13 mouse cellular contexts compared by ENCODE assay signal in the genomic region with DNA sequence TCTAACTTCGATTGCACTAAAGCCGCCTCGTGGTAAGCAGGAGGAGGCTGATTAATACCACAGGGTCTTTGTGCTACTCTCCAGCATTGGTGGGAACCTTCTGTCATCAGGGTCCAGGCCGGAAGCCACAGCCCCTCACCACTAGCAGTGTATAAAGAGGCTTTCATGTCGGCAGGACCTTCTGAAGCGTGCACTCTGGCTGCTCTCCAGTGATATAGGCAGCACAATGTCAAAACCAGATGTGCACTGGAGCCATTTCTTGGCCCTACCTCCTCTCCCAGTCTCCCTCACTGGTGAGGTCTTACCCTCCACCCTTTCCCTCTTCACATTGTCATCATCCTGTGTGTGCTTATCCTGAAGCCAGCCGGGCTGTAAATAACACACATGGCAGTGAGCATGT. TPM values are rescaled to one million over a fixed set of nuclear protein-coding genes. Genes with fewer than 3 reads are reported as not detected.
DNase-seq lines count a peak whose midpoint lies in the region; ATAC-seq and TF ChIP-seq lines count a peak whose summit lies in the region.
"Had no signal": no experiment of that assay in that cellular context is flagged by ENCODE, and none has a peak within 500 bp of the region (broad histone marks: within the 10 kb centered on the region; RNA-seq: fewer than 3 reads in every experiment).

No protein-coding gene starts in this region.

- H3K4me2 ChIP-seq in heart, postnatal 0 days (ENCODE audit: low read depth, low read length) = no peak overlapping the region; the same call in 1 of the 2 replicates
- no peak overlapping the region for H3K4me2 ChIP-seq in embryonic facial prominence, embryonic 13.5 days
- peak overlapping the region; percentile 14; the same call in 1 of the 2 replicates for H3K4me2 ChIP-seq in limb, embryonic 15.5 days
- H3K4me2 ChIP-seq: intestine, embryonic 15.5 days had no signal

- H3K4me3 ChIP-seq in heart, postnatal 0 days (ENCODE audit: low read depth, low read length) = no peak overlapping the region
- H3K4me3 ChIP-seq in embryonic facial prominence, embryonic 13.5 days = no peak overlapping the region
- H3K4me3 ChIP-seq in limb, embryonic 15.5 days = no peak overlapping the region
- H3K4me3 ChIP-seq: intestine, embryonic 15.5 days had no signal

- H3K27ac ChIP-seq in heart, postnatal 0 days (ENCODE audit: low read depth) = no peak overlapping the region
- H3K27ac ChIP-seq in embryonic facial prominence, embryonic 13.5 days = peak overlapping the region; percentile 60
- 0 out of 2 replicates have a peak overlapping the region, but pooled peaks have one; percentile 34 for H3K27ac ChIP-seq in limb, embryonic 15.5 days
- H3K27ac ChIP-seq: intestine, embryonic 15.5 days had no signal

- intact Hi-C loops in gastrocnemius, postnatal 36 days (cut with DNase I) = no loop called here

- no peaks in the 10 kb centered on the region for H3K4me1 ChIP-seq in heart, postnatal 0 days (ENCODE audit: control insufficient read depth, insufficient read depth)
- peaks cover 12% of the 10 kb centered on the region for H3K4me1 ChIP-seq in embryonic facial prominence, embryonic 13.5 days
- peaks cover 11% of the 10 kb centered on the region for H3K4me1 ChIP-seq in limb, embryonic 15.5 days
- H3K4me1 ChIP-seq: intestine, embryonic 15.5 days had no signal

- TF ChIP-seq EP300 in heart, postnatal 0 days (IDR thresholded peaks at IDR 0.05; ENCODE audit: low read depth) = no peak

- no peaks in the 10 kb centered on the region for H3K9me3 ChIP-seq in heart, postnatal 0 days (replicated peaks; ENCODE audit: control insufficient read depth, low read length)
- H3K9me3 ChIP-seq in embryonic facial prominence, embryonic 13.5 days = no peaks in the 10 kb centered on the region
- no peaks in the 10 kb centered on the region for H3K9me3 ChIP-seq in limb, embryonic 15.5 days
- H3K9me3 ChIP-seq: intestine, embryonic 15.5 days had no signal

- no peak overlapping the region for H3K9ac ChIP-seq in heart, postnatal 0 days (replicated peaks; ENCODE audit: low read depth, low read length)
- peak overlapping the region; percentile 44; the same call in 1 of the 2 replicates for H3K9ac ChIP-seq in embryonic facial prominence, embryonic 13.5 days
- no peak overlapping the region for H3K9ac ChIP-seq in limb, embryonic 15.5 days
- H3K9ac ChIP-seq: intestine, embryonic 15.5 days had no signal

- no peak for DNase-seq in heart, postnatal 0 days (ENCODE audit: low spot score)
- no peak for DNase-seq in heart, adult 9 months (ENCODE audit: low spot score in 2 of 2)
- peak; percentile 30 for DNase-seq in embryo, embryonic 10.5 days (ENCODE audit: low spot score)
- no peak for DNase-seq in gastrocnemius, postnatal 36 days
- no peak for DNase-seq in ovary, postnatal 14 days (ENCODE audit: low spot score)
- DNase-seq: cerebellum, adult 11 months; kidney, postnatal 14 days; layer of hippocampus, adult 9-11 months; thymus, adult 18-20 months had no signal

- TF ChIP-seq CTCF in heart, postnatal 0 days (IDR thresholded peaks at IDR 0.05; ENCODE audit: low read depth) = no peak

- no peaks in the 10 kb centered on the region for H3K36me3 ChIP-seq in heart, postnatal 0 days (replicated peaks; ENCODE audit: control insufficient read depth, insufficient read depth, low read length)
- no peaks in the 10 kb centered on the region for H3K36me3 ChIP-seq in embryonic facial prominence, embryonic 13.5 days
- no peaks in the 10 kb centered on the region for H3K36me3 ChIP-seq in limb, embryonic 15.5 days
- H3K36me3 ChIP-seq: intestine, embryonic 15.5 days had no signal

- ATAC-seq in heart, postnatal 0 days (ENCODE audit: insufficient read depth, low read depth) = 0 out of 2 replicates have a peak, but pooled peaks have one; percentile 20
- no peak for ATAC-seq in embryonic facial prominence, embryonic 13.5 days (ENCODE audit: insufficient number of reproducible peaks, insufficient read depth, low FRiP score, low TSS enrichment, low read depth)
- ATAC-seq in limb, embryonic 15.5 days (ENCODE audit: insufficient number of reproducible peaks, low FRiP score, low TSS enrichment, low read depth) = peak; percentile 72; the same call in 1 of the 2 replicates
- ATAC-seq: intestine, embryonic 15.5 days had no signal

- 41% methylated on average over 7 of the region's 7 CpGs for WGBS in heart, postnatal 0 days
- WGBS in embryonic facial prominence, embryonic 13.5 days = 31% methylated on average over 7 of the region's 7 CpGs
- WGBS in limb, embryonic 15.5 days = 25% methylated on average over 7 of the region's 7 CpGs

- H3K27me3 ChIP-seq in heart, postnatal 0 days (ENCODE audit: control insufficient read depth, insufficient read depth, low read length) = no peaks in the 10 kb centered on the region
- H3K27me3 ChIP-seq in embryonic facial prominence, embryonic 13.5 days = no peaks in the 10 kb centered on the region
- H3K27me3 ChIP-seq in limb, embryonic 15.5 days = no peaks in the 10 kb centered on the region
- H3K27me3 ChIP-seq: intestine, embryonic 15.5 days had no signal

RNA-seq across cellular contexts. Expression of a gene that starts 24.2 kb away (rescaled TPM):
- total RNA-seq in heart, postnatal 0 days (2014; rRNA removed; ENCODE audit: low replicate concordance) = 5.4 and 11.8 TPM in 2 replicates
- polyA plus RNA-seq in heart, postnatal 0 days (2015; fragmentation: Nextera tagmentation; extraction: Ambion mirVana) = 4.6 and 5.0 TPM in 2 replicates
- polyA plus RNA-seq in embryonic facial prominence, embryonic 13.5 days (2015; fragmentation: Nextera tagmentation; extraction: Ambion mirVana) = 14.9 and 15.2 TPM in 2 replicates
- 7.4 and 7.8 TPM in 2 replicates for polyA plus RNA-seq in limb, embryonic 15.5 days (2015; fragmentation: Nextera tagmentation; extraction: Ambion mirVana)
- 10 to 100 TPM; 32.3 to 39.7 TPM for total RNA-seq in gastrocnemius, postnatal 36 days (2021)
- total RNA-seq: MEL had no signal
